Mouse (Mus musculus) CD8-positive naive resting alpha-beta T cell, adult 2 months (primary cell): ENCODE measurements around the gene Cypt2.
"Not testable (repeated sequence)": the region's sequence is repeated elsewhere in the genome, so short reads cannot be mapped to it uniquely, and the experiment has no call there.

ENCODE experiments used
- DNase-seq, 2 experiments: peaks; one replicate each; pipeline ENCODE4 v3.0.0; 2022; ENCODE audit warnings: low read depth in 2 of 2, low spot score in 2 of 2

Gene Cypt2

GRCm38 (mm10) chrX:105499472-105499871 is at the start of gene Cypt2:
Cypt2 (plus strand) TSS chrX:105499772.
- not testable (repeated sequence) for DNase-seq

- DNase-seq = no peak
These were observed 46.7 kb downstream of the Cypt2 start for GRCm38 (mm10) chrX:105546234-105546633.
